Mouse (Mus musculus): ENCODE measurements around the gene Camk2b. TPM values are rescaled to one million over a fixed set of nuclear protein-coding genes. Genes with fewer than 3 reads are reported as not detected.
"Not testable (repeated sequence)": the region's sequence is repeated elsewhere in the genome, so short reads cannot be mapped to it uniquely, and the experiment has no call there.

Gene Camk2b
- polyA plus RNA-seq (2016; fragmentation: Nextera tagmentation; extraction: Ambion mirVana) = 0.81 and 2.1 TPM in 2 replicates

DNA sequence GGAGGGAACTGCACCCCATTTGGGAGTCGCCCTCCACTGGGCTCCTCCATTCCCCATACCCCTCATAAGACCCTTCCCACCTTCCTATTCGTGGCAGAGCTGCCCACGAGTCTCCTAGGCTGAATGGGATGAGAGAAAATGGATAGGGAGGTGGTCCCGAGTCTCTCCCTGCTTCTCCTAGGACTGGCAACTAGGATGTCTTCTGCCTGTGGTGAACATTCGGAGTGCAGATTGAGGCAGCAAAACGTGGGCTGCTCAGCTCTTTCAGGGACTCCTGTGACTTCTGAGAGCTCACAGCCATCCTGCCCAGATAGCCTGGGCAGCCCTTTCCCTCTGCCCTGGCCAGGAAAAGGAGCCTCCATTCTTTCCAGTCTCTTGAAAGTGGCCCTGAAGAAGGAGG is at the start of gene Camk2b:
TSS of gene Camk2b (minus strand) at position 187 of the 400 bp plus-strand sequence.
- Histone ChIP-seq H3K27me3 (ENCODE audit: low read depth, poor library complexity, severe bottlenecking) (peaks cover 96% of the 10 kb centered on the region), H3K4me1 (peaks cover 42% of the 10 kb centered on the region), H3K9me3 (replicated peaks) (no peaks in the 10 kb centered on the region), H3K36me3 (no peaks in the 10 kb centered on the region), H3K4me3 (peak within 1 kb of the TSS; percentile 59), H3K27ac (replicated peaks) (no peak within 1 kb of the TSS)
- 11% methylated on average over 6 of the region's 6 CpGs for WGBS
- no peak for DNase-seq (ENCODE audit: low spot score)

DNA sequence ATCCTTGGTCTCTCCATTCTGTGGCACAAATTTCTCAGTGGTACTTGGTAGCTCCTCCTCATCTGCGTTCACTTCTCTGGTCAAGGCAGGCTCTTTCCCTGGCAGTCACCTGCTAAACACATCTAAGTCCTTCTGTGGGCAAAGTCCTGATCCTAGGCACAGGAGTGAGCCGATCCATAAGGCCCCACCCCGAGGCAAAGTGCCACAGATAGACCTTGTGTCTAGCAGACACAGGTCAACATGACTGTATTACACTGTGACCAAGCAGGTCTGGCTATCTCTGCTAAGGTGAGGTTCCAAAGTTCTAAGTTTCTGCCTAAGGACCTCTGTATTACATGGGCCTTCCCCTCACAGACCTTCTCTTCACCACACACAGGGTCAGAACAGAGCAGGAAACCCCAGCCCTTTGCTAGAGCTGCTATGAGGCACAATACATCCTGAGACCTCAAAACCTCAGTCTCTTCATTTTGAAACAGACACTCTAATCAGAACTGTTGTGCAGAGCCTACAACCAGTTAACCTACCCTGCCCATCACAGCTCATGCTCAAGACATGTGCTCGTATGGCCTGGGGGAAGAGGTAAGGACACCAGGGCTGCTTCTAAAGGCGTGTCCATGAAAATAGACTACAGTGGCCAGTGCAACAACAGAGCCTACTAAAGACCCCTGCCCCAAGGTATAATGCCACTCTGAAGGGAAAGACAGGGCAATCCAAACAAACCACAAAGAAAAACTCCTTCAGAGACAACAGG is 45.7 kb upstream of the Camk2b start:
- H3K36me3 ChIP-seq = peaks cover 79% of the 10 kb centered on the region

DNA sequence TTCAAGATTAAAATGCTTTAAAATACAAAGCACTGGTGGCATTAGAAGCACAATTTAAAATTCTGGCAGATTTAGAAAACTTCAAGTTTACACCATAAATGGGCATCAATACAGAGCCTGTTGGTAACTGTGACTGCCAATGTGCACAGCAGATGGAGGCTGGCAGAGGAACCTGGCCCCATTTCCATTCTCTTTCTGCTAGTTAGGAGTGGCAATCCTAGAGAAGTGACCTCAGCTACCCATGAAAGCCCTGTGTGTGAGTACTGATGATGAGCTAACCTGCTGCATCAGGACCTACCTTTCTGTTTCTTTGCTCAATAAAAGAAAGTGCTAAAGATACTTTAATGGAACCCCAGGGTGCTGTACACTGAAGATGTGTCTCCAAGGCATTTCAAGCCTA is 43.8 kb upstream of the Camk2b start:
- Histone ChIP-seq H3K9me3 (replicated peaks) (no peaks in the 10 kb centered on the region), H3K4me3 (no peak overlapping the region), H3K4me1 (no peaks in the 10 kb centered on the region), H3K27me3 (ENCODE audit: low read depth, poor library complexity, severe bottlenecking) (no peaks in the 10 kb centered on the region), H3K36me3 (peaks cover 93% of the 10 kb centered on the region), H3K27ac (replicated peaks) (no peak overlapping the region)
- DNase-seq (ENCODE audit: low spot score) = no peak

More for the DNA sequence above, 45.7 kb upstream of the Camk2b start:
- Histone ChIP-seq H3K4me1 (no peaks in the 10 kb centered on the region), H3K4me3 (no peak overlapping the region), H3K9me3 (replicated peaks) (no peaks in the 10 kb centered on the region), H3K27ac (replicated peaks) (no peak overlapping the region), H3K27me3 (ENCODE audit: low read depth, poor library complexity, severe bottlenecking) (no peaks in the 10 kb centered on the region)
- DNase-seq (ENCODE audit: low spot score) = no peak
- WGBS = 93% methylated on average over 5 of the region's 5 CpGs

DNA sequence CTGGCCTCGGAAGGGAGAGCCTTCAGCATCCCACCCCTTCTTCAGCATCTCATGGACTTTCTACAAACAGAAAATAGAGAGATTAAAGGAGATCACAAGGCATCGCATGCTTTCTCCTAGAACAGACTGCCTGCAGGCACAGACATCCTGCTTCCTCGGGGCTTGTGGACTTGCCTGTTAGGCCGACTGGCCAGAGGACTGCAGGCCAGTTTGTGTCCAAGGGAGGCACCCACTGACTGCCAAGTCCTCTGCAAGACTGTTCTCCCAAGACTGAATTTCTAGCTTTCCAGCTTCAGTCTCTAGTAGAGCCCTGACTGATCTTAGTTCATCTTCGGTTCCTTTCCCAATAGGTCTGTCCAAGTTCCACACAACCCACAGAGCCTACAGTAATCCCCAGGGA is 42.1 kb upstream of the Camk2b start:
- no peaks in the 10 kb centered on the region for H3K9me3 ChIP-seq (replicated peaks)
- no peaks in the 10 kb centered on the region for H3K27me3 ChIP-seq (ENCODE audit: low read depth, poor library complexity, severe bottlenecking)
- no peak overlapping the region for H3K27ac ChIP-seq (replicated peaks)
- no peak for DNase-seq (ENCODE audit: low spot score)
- peaks cover 98% of the 10 kb centered on the region for H3K36me3 ChIP-seq
- WGBS = 96% methylated on average over 5 of the region's 5 CpGs
- no peak overlapping the region for H3K4me3 ChIP-seq
- H3K4me1 ChIP-seq = no peaks in the 10 kb centered on the region

DNA sequence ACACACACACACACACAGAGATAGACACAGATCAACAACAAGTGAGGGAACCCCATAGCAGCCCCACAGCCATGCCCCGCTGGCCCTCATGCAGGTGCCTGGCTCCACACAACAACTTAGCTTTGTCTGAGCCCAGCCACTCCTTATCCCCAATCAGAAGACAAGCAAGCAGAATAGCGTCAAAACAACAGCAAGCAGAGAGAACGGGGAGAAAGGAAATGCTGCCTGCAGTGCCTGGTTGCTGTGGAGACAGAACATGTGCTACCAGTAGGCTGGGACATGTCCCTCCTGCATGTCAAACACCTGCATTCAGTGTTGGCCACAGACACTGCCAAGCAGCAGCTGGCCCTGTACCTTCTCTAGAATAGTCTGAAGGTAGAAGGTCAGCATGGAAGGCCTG is 41.6 kb upstream of the Camk2b start:
- Histone ChIP-seq H3K4me3 (no peak overlapping the region), H3K9me3 (replicated peaks) (no peaks in the 10 kb centered on the region), H3K27me3 (ENCODE audit: low read depth, poor library complexity, severe bottlenecking) (no peaks in the 10 kb centered on the region), H3K27ac (replicated peaks) (no peak overlapping the region), H3K36me3 (peaks cover 94% of the 10 kb centered on the region), H3K4me1 (no peaks in the 10 kb centered on the region)
- WGBS = 81% methylated on average over 3 of the region's 3 CpGs
- DNase-seq (ENCODE audit: low spot score) = no peak

DNA sequence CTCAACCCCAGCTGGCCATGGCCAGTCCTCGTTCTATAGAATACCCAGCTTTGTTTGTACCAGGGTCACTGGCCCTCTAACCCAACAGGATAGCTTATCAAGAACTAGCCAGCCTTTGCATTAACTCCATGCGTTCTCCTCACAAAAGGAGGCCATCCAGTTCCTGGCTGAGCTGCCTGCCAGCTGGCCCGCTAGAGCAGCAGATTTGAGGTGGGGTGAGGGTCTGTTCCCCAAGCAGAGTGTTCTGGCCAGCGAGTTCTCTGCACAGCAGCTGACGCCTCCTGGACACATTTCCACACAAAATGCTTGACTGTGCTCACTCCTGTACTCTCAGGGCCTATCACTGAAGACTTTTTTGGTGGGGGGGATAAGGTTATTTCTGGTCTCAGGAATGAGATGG is 38.6 kb upstream of the Camk2b start:
- H3K4me3 ChIP-seq = no peak overlapping the region
- no peak overlapping the region for H3K27ac ChIP-seq (replicated peaks)
- 86% methylated on average over 5 of the region's 5 CpGs for WGBS
- no peak for DNase-seq (ENCODE audit: low spot score)
- H3K4me1 ChIP-seq = peaks cover 12% of the 10 kb centered on the region
- H3K9me3 ChIP-seq (replicated peaks) = no peaks in the 10 kb centered on the region
- H3K36me3 ChIP-seq = peaks cover 65% of the 10 kb centered on the region
- H3K27me3 ChIP-seq (ENCODE audit: low read depth, poor library complexity, severe bottlenecking) = no peaks in the 10 kb centered on the region

DNA sequence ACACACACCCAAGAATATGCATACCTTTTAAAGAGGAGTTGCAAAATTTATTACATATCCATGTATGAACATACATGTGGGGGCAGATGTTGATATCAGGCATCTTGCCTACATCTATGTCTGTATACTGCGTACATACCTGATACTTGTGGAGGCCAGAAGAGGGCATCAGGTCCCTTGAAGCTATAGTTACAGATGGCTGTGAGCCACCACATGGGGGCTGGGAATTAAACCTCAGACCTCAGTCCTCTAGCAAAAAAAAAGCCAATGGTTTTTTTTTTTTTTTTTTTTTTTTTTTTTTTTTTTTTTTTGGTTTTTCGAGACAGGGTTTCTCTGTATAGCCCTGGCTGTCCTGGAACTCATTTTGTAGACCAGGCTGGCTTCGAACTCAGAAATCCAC is 30.5 kb upstream of the Camk2b start:
- not testable (repeated sequence) for H3K36me3 ChIP-seq
- 76% methylated on average over 3 of the region's 3 CpGs for WGBS

DNA sequence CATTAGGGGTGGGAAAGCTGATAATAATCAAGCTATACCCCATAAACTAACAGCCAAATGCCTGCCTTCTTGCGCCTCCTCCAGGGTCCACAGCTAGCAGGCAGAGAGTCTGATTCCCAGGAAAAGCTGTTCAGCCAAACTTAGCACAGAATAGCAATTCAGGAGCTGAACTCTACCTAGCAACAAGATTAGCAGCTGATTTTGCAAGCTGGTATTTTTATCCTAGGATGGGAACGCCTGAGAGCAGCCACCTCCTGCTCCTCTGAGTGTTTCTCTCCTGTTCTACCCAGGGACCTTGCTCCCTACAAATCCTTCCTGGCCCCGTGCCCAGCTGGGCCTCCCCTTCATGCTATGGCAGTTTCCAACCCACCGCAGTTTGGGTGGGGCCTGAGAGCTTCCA is 20.8 kb upstream of the Camk2b start:
- H3K36me3 ChIP-seq = no peaks in the 10 kb centered on the region
- 75% methylated on average over 4 of the region's 4 CpGs for WGBS
- H3K4me3 ChIP-seq = no peak overlapping the region
- H3K27me3 ChIP-seq (ENCODE audit: low read depth, poor library complexity, severe bottlenecking) = no peaks in the 10 kb centered on the region
- no peaks in the 10 kb centered on the region for H3K9me3 ChIP-seq (replicated peaks)
- DNase-seq (ENCODE audit: low spot score) = no peak
- H3K27ac ChIP-seq (replicated peaks) = no peak overlapping the region
- no peaks in the 10 kb centered on the region for H3K4me1 ChIP-seq

More for the DNA sequence above, 30.5 kb upstream of the Camk2b start:
- not testable (repeated sequence) for H3K27me3 ChIP-seq (ENCODE audit: low read depth, poor library complexity, severe bottlenecking); DNase-seq (ENCODE audit: low spot score); H3K9me3 ChIP-seq (replicated peaks); H3K4me1 ChIP-seq; H3K4me3 ChIP-seq; H3K27ac ChIP-seq (replicated peaks)

DNA sequence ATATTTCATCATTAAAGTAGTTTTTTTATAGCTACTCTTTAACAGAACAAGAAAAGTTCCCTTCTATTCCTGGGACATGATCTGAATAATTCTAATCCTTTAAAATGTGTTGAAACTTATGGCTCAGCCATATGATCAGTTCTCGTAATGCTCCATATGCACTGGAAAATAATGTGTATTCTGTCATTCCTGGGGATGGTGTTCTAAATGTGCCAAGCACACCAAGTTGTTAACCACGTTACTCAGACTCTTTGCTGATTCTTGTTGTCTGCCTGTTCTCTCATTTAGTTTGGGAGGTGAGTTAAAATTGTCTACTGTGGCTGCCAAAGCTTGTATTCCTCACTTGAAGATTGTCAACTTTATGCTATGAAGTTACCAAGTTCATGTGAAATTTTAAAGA is 12.6 kb upstream of the Camk2b start:
- no peak overlapping the region for H3K27ac ChIP-seq (replicated peaks)
- WGBS = 86% methylated on average over 2 of the region's 2 CpGs
- H3K9me3 ChIP-seq (replicated peaks) = no peaks in the 10 kb centered on the region
- H3K36me3 ChIP-seq = no peaks in the 10 kb centered on the region
- DNase-seq (ENCODE audit: low spot score) = no peak
- no peak overlapping the region for H3K4me3 ChIP-seq
- no peaks in the 10 kb centered on the region for H3K4me1 ChIP-seq
- no peaks in the 10 kb centered on the region for H3K27me3 ChIP-seq (ENCODE audit: low read depth, poor library complexity, severe bottlenecking)

DNA sequence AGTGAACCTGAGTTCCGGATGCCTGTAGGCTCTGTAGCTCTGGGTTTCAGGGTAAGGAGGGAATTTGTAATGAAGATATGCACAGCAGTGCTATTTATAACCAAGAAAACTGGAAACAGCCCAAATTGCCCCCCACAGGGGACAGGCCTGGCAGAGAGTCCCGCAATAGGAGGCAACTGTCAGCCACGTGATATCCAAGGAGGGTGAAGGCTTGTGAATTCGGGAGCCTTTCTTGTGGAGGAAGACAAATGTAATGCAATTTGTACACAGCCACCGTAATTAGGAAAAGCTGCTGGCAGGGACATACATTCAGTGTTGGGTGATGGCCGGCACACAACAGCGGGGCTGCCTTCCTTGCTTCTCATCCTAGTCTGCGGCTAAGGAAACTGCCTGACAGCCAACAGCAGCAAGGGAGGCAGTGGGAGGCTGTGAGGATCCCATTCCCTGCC is 9.5 kb upstream of the Camk2b start:
- 84% methylated on average over 8 of the region's 8 CpGs for WGBS
- no peaks in the 10 kb centered on the region for H3K4me1 ChIP-seq
- no peak overlapping the region for H3K27ac ChIP-seq (replicated peaks)
- H3K36me3 ChIP-seq = no peaks in the 10 kb centered on the region
- no peaks in the 10 kb centered on the region for H3K9me3 ChIP-seq (replicated peaks)
- DNase-seq (ENCODE audit: low spot score) = no peak
- H3K4me3 ChIP-seq = no peak overlapping the region
- H3K27me3 ChIP-seq (ENCODE audit: low read depth, poor library complexity, severe bottlenecking) = 0 out of 2 replicates have a peak, but pooled peaks cover 8% of the 10 kb centered on the region

DNA sequence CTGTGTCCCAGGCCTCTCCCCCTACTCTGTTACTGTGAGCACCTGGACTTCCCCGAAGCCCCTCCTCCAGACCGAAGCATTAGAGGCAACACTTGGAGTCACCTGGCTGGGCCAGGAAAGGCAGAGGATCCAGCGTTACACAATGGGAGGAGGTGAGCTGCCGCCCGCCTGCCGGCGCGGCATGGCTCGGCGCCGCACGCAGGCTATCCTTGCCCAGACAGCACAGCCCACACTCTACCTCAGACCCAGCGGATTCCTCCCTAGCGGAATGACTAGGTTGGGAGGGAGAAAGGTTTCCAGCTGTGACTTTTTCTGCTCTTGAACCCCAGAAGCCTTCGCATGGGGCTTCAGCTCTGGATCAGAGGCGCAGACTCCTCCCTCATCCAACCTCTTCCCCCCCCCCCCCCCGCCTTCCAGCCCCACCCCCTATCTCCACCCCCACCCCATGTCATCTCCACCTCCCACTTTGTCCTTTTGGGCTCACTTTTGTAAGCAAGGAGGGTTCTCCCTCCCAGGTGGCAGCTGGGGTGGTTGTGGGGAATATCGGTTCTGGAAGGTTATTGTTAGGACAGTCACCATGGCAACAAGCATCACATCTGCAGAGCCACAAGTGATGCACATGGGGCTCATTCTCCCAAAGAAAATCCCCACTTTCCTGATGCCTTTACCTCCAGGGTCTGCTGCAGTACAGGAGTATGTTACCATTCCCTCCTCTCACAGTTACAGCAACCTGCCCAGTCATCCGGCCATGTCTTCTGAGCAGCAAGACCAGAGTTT is 2.2 kb upstream of the Camk2b start:
- peaks cover 80% of the 10 kb centered on the region for H3K27me3 ChIP-seq (ENCODE audit: low read depth, poor library complexity, severe bottlenecking)
- H3K4me3 ChIP-seq = peak overlapping the region; percentile 34
- H3K27ac ChIP-seq (replicated peaks) = no peak overlapping the region
- peaks cover 38% of the 10 kb centered on the region for H3K4me1 ChIP-seq
- no peaks in the 10 kb centered on the region for H3K36me3 ChIP-seq
- DNase-seq (ENCODE audit: low spot score) = peak; percentile 33
- WGBS = 6% methylated on average over 18 of the region's 19 CpGs
- H3K9me3 ChIP-seq (replicated peaks) = no peaks in the 10 kb centered on the region

DNA sequence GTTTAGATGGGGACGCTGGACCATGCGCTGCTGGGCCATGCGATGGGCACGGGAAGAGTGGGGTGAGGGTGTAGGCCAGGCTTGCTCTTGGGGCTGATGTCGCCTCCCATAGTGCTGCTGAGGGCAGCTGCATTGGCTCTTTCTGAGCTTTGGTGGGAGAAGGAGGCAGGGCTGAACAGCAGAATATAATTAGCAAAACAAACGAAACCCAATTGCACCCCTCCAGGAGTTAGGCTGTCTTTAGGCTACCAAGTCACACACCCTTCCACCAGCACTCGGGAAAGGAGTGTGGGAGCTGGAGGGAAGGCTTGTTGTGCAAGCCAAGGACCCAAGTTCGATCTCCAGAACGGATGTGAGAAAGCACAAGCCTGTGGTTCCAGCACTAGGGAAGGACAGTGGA is 998 bp upstream of the Camk2b start:
- H3K4me3 ChIP-seq = no peak overlapping the region
- DNase-seq (ENCODE audit: low spot score) = no peak
- no peak overlapping the region for H3K27ac ChIP-seq (replicated peaks)
- peaks cover 38% of the 10 kb centered on the region for H3K4me1 ChIP-seq
- H3K9me3 ChIP-seq (replicated peaks) = no peaks in the 10 kb centered on the region
- peaks cover 92% of the 10 kb centered on the region for H3K27me3 ChIP-seq (ENCODE audit: low read depth, poor library complexity, severe bottlenecking)
- H3K36me3 ChIP-seq = no peaks in the 10 kb centered on the region
- WGBS = 34% methylated on average over 9 of the region's 9 CpGs

DNA sequence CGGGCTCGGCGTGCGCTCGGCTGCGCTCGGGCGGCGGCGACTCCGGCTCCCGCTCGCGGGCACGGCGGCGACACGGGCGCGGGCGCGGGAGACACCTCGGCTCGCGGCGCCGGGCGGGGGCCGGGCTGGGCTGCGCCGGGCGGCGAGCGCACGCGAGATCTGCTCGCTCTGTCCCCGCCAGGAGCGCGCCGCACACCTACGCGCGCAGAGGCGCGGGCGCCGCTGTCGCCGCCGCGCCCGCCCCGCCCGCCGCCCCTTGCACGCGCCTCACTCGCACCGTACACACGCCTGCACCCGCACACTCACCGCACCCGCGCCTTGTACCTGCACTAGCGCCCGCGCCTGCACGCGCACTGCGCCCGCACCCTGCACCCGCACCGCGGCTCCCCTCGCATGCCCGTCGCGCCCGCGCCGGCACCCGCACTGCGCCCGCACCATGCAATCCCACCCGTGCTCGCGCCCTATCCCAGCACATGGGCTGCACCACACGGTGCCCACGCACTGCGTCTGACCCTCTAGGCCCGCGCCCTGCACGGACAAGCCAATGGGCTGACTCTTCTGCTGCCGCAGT is 526 bp downstream of the Camk2b start:
- no peak for DNase-seq (ENCODE audit: low spot score)
- Histone ChIP-seq H3K4me1 (peaks cover 42% of the 10 kb centered on the region), H3K27me3 (ENCODE audit: low read depth, poor library complexity, severe bottlenecking) (peaks cover 92% of the 10 kb centered on the region), H3K27ac (replicated peaks) (no peak overlapping the region), H3K36me3 (no peaks in the 10 kb centered on the region), H3K4me3 (peak overlapping the region; percentile 59), H3K9me3 (replicated peaks) (no peaks in the 10 kb centered on the region)
- WGBS = 1% methylated on average over 81 of the region's 95 CpGs

Measured in midbrain, embryonic 10.5 days (tissue).